ENCODE assay signal across 7 mouse cellular contexts in genomic region chr3:108147386-108148235, GRCm38 (mm10). TPM values are rescaled to one million over a fixed set of nuclear protein-coding genes. Genes with fewer than 3 reads are reported as not detected.
DNase-seq lines count a peak whose midpoint lies in the region; ATAC-seq lines count a peak whose summit lies in the region.

No protein-coding gene starts in this region.

- no peak overlapping the region for H3K27ac ChIP-seq in embryonic facial prominence, embryonic 14.5 days (replicated peaks; ENCODE audit: low read depth, low read length)
- no peak overlapping the region for H3K27ac ChIP-seq in limb, embryonic 10.5 days
- H3K27ac ChIP-seq in midbrain, embryonic 13.5 days, result no peak overlapping the region; the same call in 1 of the 2 replicates

- no peak overlapping the region for H3K4me2 ChIP-seq in embryonic facial prominence, embryonic 14.5 days (ENCODE audit: low read depth, low read length)
- H3K4me2 ChIP-seq in midbrain, embryonic 13.5 days (replicated peaks), result no peak overlapping the region

- ATAC-seq in embryonic facial prominence, embryonic 14.5 days (ENCODE audit: low read depth), result peak; percentile 28; the same call in 1 of the 2 replicates
- ATAC-seq in midbrain, embryonic 13.5 days, result peak; percentile 47

- peaks cover 11% of the 10 kb centered on the region; the same call in 1 of the 2 replicates for H3K4me1 ChIP-seq in embryonic facial prominence, embryonic 14.5 days (ENCODE audit: control insufficient read depth, insufficient read depth, low read length)
- peaks cover 38% of the 10 kb centered on the region for H3K4me1 ChIP-seq in limb, embryonic 10.5 days
- peaks cover 33% of the 10 kb centered on the region for H3K4me1 ChIP-seq in midbrain, embryonic 13.5 days (replicated peaks)

- no peak overlapping the region for H3K9ac ChIP-seq in embryonic facial prominence, embryonic 14.5 days (ENCODE audit: low read depth, low read length)
- no peak overlapping the region for H3K9ac ChIP-seq in midbrain, embryonic 13.5 days (replicated peaks)

- H3K36me3 ChIP-seq in embryonic facial prominence, embryonic 14.5 days (ENCODE audit: control insufficient read depth, insufficient read depth, low read length), result no peaks in the 10 kb centered on the region
- no peaks in the 10 kb centered on the region for H3K36me3 ChIP-seq in limb, embryonic 10.5 days
- H3K36me3 ChIP-seq in midbrain, embryonic 13.5 days, result no peaks in the 10 kb centered on the region

- WGBS in embryonic facial prominence, embryonic 14.5 days, result 70% methylated on average over 11 of the region's 11 CpGs
- 73% methylated on average over 11 of the region's 11 CpGs for WGBS in limb, embryonic 10.5 days
- WGBS in midbrain, embryonic 13.5 days, result 66% methylated on average over 11 of the region's 11 CpGs

- no peak overlapping the region for H3K4me3 ChIP-seq in embryonic facial prominence, embryonic 14.5 days (ENCODE audit: low read depth, low read length)
- H3K4me3 ChIP-seq in limb, embryonic 10.5 days, result no peak overlapping the region; the same call in 1 of the 2 replicates
- no peak overlapping the region for H3K4me3 ChIP-seq in midbrain, embryonic 13.5 days (replicated peaks)

- H3K27me3 ChIP-seq in embryonic facial prominence, embryonic 14.5 days (replicated peaks; ENCODE audit: control insufficient read depth, insufficient read depth, low read length), result no peaks in the 10 kb centered on the region
- H3K27me3 ChIP-seq in limb, embryonic 10.5 days (ENCODE audit: low read depth, poor library complexity, severe bottlenecking), result no peaks in the 10 kb centered on the region
- no peaks in the 10 kb centered on the region for H3K27me3 ChIP-seq in midbrain, embryonic 13.5 days

- no peaks in the 10 kb centered on the region for H3K9me3 ChIP-seq in embryonic facial prominence, embryonic 14.5 days (ENCODE audit: control insufficient read depth, low read length)
- H3K9me3 ChIP-seq in limb, embryonic 10.5 days (replicated peaks), result no peaks in the 10 kb centered on the region
- no peaks in the 10 kb centered on the region for H3K9me3 ChIP-seq in midbrain, embryonic 13.5 days

- peak; percentile 92 for DNase-seq in adrenal gland, postnatal 14 days
- peak; percentile 91 for DNase-seq in embryonic facial prominence, embryonic 14.5 days (ENCODE audit: low spot score)
- peak; percentile 87 to 94 for DNase-seq in heart, adult 18-20 months
- peak; percentile 91 for DNase-seq in kidney, adult 18-20 months
- DNase-seq in limb, embryonic 10.5 days (ENCODE audit: low spot score), result peak; percentile 86
- peak; percentile 75 for DNase-seq in spleen, adult 12 weeks (ENCODE audit: low spot score)

RNA-seq across cellular contexts. Expression of gene Gnai3, which starts 1.7 kb away (rescaled TPM):
- total RNA-seq in adrenal gland, postnatal 14 days (2021), result 134 and 140 TPM in 2 replicates
- polyA plus RNA-seq in embryonic facial prominence, embryonic 14.5 days (2014; fragmentation: Nextera tagmentation; extraction: Ambion mirVana), result 157 and 172 TPM in 2 replicates
- 10 to 100 TPM; 18.9 to 19.7 TPM for total RNA-seq in heart, adult 18-20 months (2021)
- polyA plus RNA-seq in limb, embryonic 10.5 days (2016; fragmentation: Nextera tagmentation; extraction: Ambion mirVana), result 178 and 197 TPM in 2 replicates
- polyA plus RNA-seq in midbrain, embryonic 13.5 days (2015; fragmentation: Nextera tagmentation; extraction: Ambion mirVana), result 148 and 152 TPM in 2 replicates

RNA-seq across cellular contexts. Expression of gene Gpr61, which starts 7.1 kb away (rescaled TPM):
- total RNA-seq in adrenal gland, postnatal 14 days (2021), result 0.23 TPM in 1 of 2 replicates, not detected in the other
- 0.42 and 0.45 TPM in 2 replicates for polyA plus RNA-seq in embryonic facial prominence, embryonic 14.5 days (2014; fragmentation: Nextera tagmentation; extraction: Ambion mirVana)
- total RNA-seq in heart, adult 18-20 months (2021), result not detected
- 0.08 TPM in 1 of 2 replicates, not detected in the other for polyA plus RNA-seq in limb, embryonic 10.5 days (2016; fragmentation: Nextera tagmentation; extraction: Ambion mirVana)
- 2.0 and 2.1 TPM in 2 replicates for polyA plus RNA-seq in midbrain, embryonic 13.5 days (2015; fragmentation: Nextera tagmentation; extraction: Ambion mirVana)

RNA-seq across cellular contexts. Expression of gene Amigo1, which starts 38.5 kb away (rescaled TPM):
- total RNA-seq in adrenal gland, postnatal 14 days (2021), result 19.3 and 19.5 TPM in 2 replicates
- polyA plus RNA-seq in embryonic facial prominence, embryonic 14.5 days (2014; fragmentation: Nextera tagmentation; extraction: Ambion mirVana), result 5.1 and 5.3 TPM in 2 replicates
- 10 to 100 TPM; 18.2 to 19.4 TPM for total RNA-seq in heart, adult 18-20 months (2021)
- 2.6 and 3.0 TPM in 2 replicates for polyA plus RNA-seq in limb, embryonic 10.5 days (2016; fragmentation: Nextera tagmentation; extraction: Ambion mirVana)
- 9.9 and 11.0 TPM in 2 replicates for polyA plus RNA-seq in midbrain, embryonic 13.5 days (2015; fragmentation: Nextera tagmentation; extraction: Ambion mirVana)

RNA-seq across cellular contexts. Expression of gene Cyb561d1, which starts 53.4 kb away (rescaled TPM):
- 5.7 and 9.6 TPM in 2 replicates for total RNA-seq in adrenal gland, postnatal 14 days (2021)
- 1.9 and 2.7 TPM in 2 replicates for polyA plus RNA-seq in embryonic facial prominence, embryonic 14.5 days (2014; fragmentation: Nextera tagmentation; extraction: Ambion mirVana)
- 1 to 10 TPM; 5.2 to 5.3 TPM for total RNA-seq in heart, adult 18-20 months (2021)
- polyA plus RNA-seq in limb, embryonic 10.5 days (2016; fragmentation: Nextera tagmentation; extraction: Ambion mirVana), result 1.6 and 2.1 TPM in 2 replicates
- 4.3 and 5.6 TPM in 2 replicates for polyA plus RNA-seq in midbrain, embryonic 13.5 days (2015; fragmentation: Nextera tagmentation; extraction: Ambion mirVana)

RNA-seq across cellular contexts. Expression of gene Gnat2, which starts 55.0 kb away (rescaled TPM):
- 9.8 and 12.6 TPM in 2 replicates for total RNA-seq in adrenal gland, postnatal 14 days (2021)
- 0.35 and 0.53 TPM in 2 replicates for polyA plus RNA-seq in embryonic facial prominence, embryonic 14.5 days (2014; fragmentation: Nextera tagmentation; extraction: Ambion mirVana)
- total RNA-seq in heart, adult 18-20 months (2021), result under 1 TPM in 1 of 2 experiments, not detected in 1; 0.18 TPM
- polyA plus RNA-seq in limb, embryonic 10.5 days (2016; fragmentation: Nextera tagmentation; extraction: Ambion mirVana), result 1.6 and 2.4 TPM in 2 replicates
- polyA plus RNA-seq in midbrain, embryonic 13.5 days (2015; fragmentation: Nextera tagmentation; extraction: Ambion mirVana), result 0.43 and 0.48 TPM in 2 replicates
